Mouse (Mus musculus): ENCODE measurements around the gene Ccdc13. TPM values are rescaled to one million over a fixed set of nuclear protein-coding genes. Genes with fewer than 3 reads are reported as not detected.

The Ccdc13 gene
- total and polyA plus RNA-seq, 3 experiments = not detected

GRCm38 (mm10) chr9:121857474-121858152, 18.4 kb upstream of the Ccdc13 start (continued):
- TF ChIP-seq KAT2A (conservative IDR thresholded peaks at IDR 0.05; ENCODE audit: low read depth, low read length) (no peak; the same call in 1 of the 2 replicates), GABPA (IDR thresholded peaks at IDR 0.05; ENCODE audit: low read depth, low read length) (no peak), ELF1 (IDR thresholded peaks at IDR 0.05; ENCODE audit: low read depth, low read length) (peak; percentile 35; the same call in 1 of the 2 replicates), NELFE (IDR thresholded peaks at IDR 0.05; ENCODE audit: low read depth, low read length) (peak; percentile 60), RAD21 (IDR thresholded peaks at IDR 0.05; ENCODE audit: low read depth, low read length) (no peak), RCOR1 (IDR thresholded peaks at IDR 0.05; ENCODE audit: low read depth, low read length) (no peak), NRF1 (IDR thresholded peaks at IDR 0.05; ENCODE audit: insufficient read depth, low read depth, low read length, poor library complexity, severe bottlenecking) (peak; percentile 75), E2F4 (IDR thresholded peaks at IDR 0.05; ENCODE audit: borderline replicate concordance, low read depth, low read length) (no peak), MEF2A (IDR thresholded peaks at IDR 0.05; ENCODE audit: extremely low read depth, insufficient replicate concordance, low read depth, low read length, poor library complexity, severe bottlenecking) (no peak), ZKSCAN1 (IDR thresholded peaks at IDR 0.05; ENCODE audit: low read depth, low read length) (no peak), ETS1 (IDR thresholded peaks at IDR 0.05; ENCODE audit: low read depth, low read length) (peak; percentile 30; the same call in 1 of the 2 replicates), USF2 (IDR thresholded peaks at IDR 0.05; ENCODE audit: borderline replicate concordance in 1 of 2, insufficient read depth in 1 of 2, low read depth in 1 of 2, low read length in 2 of 2) (no peak), CHD2 (IDR thresholded peaks at IDR 0.05; ENCODE audit: low read length) (no peak)

- peak; percentile 66; the same call in 1 of the 2 replicates for TF ChIP-seq CHD1 (IDR thresholded peaks at IDR 0.05; ENCODE audit: low read depth, low read length)
- no peak for TF ChIP-seq USF2 (IDR thresholded peaks at IDR 0.05; ENCODE audit: borderline replicate concordance in 1 of 2, insufficient read depth in 1 of 2, low read depth in 1 of 2, low read length in 2 of 2)
- TF ChIP-seq SIN3A (IDR thresholded peaks at IDR 0.05; ENCODE audit: low read length) = peak; percentile 9; the same call in 1 of the 2 replicates
- Histone ChIP-seq H3K27me3 (ENCODE audit: control insufficient read depth in 1 of 2, insufficient read depth in 2 of 2, low read length in 2 of 2) (no peaks in the 10 kb centered on the region), H3K9me3 (replicated peaks; ENCODE audit: insufficient read depth, low read length) (no peaks in the 10 kb centered on the region), H3K4me3 (ENCODE audit: control insufficient read depth in 1 of 2, insufficient read depth in 1 of 2, low read depth in 2 of 2, low read length in 2 of 2) (peak overlapping the region; percentile 92 to 93), H3K9ac (ENCODE audit: control insufficient read depth, low read depth, low read length, poor library complexity, severe bottlenecking) (peak overlapping the region; percentile 85), H3K27ac (ENCODE audit: control insufficient read depth, low read depth, low read length) (peak overlapping the region; percentile 34), H3K79me2 (ENCODE audit: control insufficient read depth, insufficient read depth, low read length, poor library complexity) (peaks cover 24% of the 10 kb centered on the region), H3K4me1 (ENCODE audit: control insufficient read depth in 1 of 2, insufficient read depth in 2 of 2, low read length in 2 of 2) (peaks cover 6 to 10% of the 10 kb centered on the region in 2 experiments), H3K36me3 (ENCODE audit: control insufficient read depth in 1 of 2, insufficient read depth in 2 of 2, low read length in 2 of 2) (peaks cover 5 to 22% of the 10 kb centered on the region in 2 experiments; a peak in 3 of 4 replicates)
- peak; percentile 46 for DNase-seq (ENCODE audit: low read depth, low spot score)
Observed at GRCm38 (mm10) chr9:121856649-121857416, 17.6 kb upstream of the Ccdc13 start.
